Mouse (Mus musculus): ENCODE results near the gene Eml4.

Gene Eml4

DNA sequence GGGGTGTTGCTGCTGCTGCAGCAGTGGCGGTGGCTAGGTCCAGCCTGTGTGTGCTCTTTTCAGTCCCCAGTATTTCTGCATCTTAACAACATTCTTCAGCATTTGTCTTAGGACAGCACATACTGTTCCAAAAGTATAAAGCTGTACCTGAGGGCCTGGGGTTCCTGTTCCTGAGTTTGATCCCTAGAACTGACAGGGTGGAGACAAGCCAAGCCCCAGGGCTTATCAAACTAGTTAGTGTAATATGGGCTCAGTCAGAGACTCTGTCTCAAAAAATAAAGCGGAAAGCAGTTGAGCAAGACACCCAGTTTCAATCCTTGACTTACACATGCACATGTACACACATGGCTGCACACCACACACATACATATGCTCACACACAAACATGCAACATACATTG is 34.2 kb downstream of the Eml4 start:
- no peak for DNase-seq

- no peak for DNase-seq
Measured at GRCm38 (mm10) chr17:83387161-83387560, 36.4 kb downstream of the Eml4 start.

- no peak for DNase-seq
Measured at GRCm38 (mm10) chr17:83394013-83394412, 43.3 kb downstream of the Eml4 start.

- DNase-seq = no peak
Measured at GRCm38 (mm10) chr17:83397571-83398100, 46.9 kb downstream of the Eml4 start.

GRCm38 (mm10) chr17:83398756-83399155 is 48.0 kb downstream of the Eml4 start:
- no peak for DNase-seq

DNA sequence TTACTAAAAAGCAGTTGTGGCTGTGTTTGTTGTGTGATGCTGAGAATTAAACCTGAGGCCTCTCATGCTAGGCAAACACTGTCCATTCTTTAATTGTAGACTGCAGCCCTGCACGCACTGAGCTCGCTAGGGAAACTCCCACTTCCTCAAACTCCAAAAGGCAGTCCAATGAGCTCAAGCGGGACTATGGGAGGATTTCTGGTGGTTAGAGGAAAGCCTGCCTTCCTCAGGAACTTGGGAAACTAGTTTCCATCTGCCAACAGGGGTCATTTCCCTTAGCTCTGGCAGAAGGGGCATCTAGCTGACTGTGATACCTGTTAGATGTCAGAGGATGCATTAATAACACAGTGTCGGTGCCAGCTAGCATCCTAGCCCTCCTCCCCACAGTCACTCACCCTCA is 79.9 kb downstream of the Eml4 start:
- DNase-seq = no peak

DNA sequence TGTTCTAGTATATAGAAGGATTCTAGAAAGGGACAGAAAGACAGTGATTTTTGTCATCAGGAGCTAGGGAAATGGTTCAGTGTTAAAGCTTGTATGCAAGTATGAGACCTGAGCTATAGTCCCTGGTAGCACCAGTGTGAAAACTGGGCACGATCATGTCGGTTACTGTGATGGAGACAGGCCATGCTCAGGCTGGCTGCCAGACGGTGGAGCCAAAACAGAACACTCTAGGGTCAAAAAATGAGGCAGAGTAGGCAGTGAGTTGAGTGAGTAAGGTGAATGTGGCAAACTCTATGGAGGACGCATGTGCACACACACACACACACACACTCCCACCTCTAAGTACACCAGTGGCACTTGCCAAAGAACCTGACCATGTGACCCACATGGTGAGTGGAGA is 92.7 kb downstream of the Eml4 start:
- peak; percentile 32 to 45 for DNase-seq

DNA sequence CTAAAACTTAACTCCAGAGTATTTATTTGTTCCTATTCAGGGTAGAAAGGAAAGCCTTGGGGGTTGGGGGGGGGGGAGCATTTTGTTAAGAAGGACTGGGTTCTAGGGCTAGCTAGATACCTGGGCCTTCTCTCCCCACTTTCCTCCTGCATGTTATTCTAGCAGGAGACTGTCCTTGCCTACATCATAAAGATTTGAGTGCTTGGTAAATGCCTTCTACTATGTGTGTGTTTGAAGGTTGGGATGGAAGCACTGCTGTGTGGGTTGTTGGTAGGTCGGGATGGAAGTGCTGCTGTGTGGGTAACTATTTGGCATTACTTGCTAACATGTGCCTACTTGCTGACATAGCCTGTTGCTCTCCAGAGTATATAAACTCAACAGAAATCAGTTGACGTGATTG is 98.9 kb downstream of the Eml4 start:
- no peak for DNase-seq

DNA sequence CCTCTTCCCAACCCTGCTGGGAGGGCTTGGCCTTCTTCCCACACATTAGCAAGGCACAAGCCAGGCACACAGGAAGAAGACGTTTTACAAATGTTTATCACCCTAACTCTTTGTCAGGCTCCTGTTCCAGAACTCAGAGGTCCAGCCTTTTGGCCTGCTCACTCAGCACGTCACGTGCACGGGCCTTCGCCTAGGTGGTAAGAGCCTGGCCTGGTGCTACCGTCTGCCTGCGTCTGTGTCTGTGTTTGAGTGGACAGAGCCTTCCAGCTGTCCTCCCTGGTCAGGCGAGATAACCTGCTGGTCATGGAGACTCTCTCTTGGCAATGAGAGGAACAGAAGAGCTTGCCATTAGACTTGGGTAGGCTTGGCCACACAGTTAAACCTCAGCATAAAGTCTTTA is 100.6 kb downstream of the Eml4 start:
- DNase-seq = peak; percentile 25 to 43

GRCm38 (mm10) chr17:83451796-83452195 is 101.1 kb downstream of the Eml4 start:
- no peak for DNase-seq

- DNase-seq = no peak
Measured at GRCm38 (mm10) chr17:83452451-83452850, 101.7 kb downstream of the Eml4 start.

DNA sequence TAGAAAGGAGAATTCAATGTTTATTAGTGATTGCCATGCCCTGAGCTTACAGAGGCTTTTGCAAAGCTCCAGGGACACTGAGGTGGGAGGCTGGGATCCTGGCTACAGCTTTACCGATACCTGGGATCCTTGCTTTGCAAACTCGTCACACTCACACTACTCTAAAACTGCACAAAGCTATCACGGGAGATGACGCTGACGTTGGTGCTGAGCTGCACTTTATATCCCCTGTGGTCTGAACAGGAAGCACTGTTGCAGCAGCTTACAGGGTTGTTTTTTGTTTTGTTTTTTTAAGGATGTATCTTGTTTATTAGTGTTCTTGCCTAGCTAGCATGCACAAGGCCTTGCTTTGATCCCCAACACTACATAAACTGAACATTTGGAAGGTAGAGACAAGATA is 102.9 kb downstream of the Eml4 start:
- DNase-seq = no peak

- DNase-seq = no peak
Measured at GRCm38 (mm10) chr17:83457271-83457670, 106.5 kb downstream of the Eml4 start.

GRCm38 (mm10) chr17:83465969-83466368 is 115.2 kb downstream of the Eml4 start:
- DNase-seq = no peak

DNA sequence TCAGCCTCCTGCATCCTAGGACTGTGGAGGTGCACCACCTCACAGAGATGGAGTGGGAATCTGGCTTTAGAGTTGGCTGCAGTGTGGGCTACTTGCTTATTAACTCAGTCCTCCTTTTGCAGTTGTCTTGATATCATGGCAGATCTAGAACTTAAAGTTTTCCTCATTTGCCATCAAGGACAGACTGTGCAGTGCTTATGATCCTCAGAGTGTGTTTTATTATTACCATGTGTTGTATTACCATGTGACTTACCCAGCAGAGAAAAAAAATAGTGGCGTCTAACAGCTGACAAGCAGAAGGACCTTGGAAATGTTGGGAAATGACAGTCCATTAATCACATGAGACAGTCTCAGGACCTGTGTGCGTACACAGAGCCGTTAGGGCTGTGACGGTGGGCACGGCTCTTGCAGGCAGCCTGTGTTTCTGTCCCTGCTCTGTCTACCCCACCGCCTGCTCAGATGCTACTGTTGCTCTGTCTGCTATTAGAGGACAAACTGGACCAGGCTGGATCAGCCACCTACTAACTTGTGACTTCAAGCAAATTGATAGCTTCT is 116.0 kb downstream of the Eml4 start:
- no peak for DNase-seq

GRCm38 (mm10) chr17:83469586-83469985 is 118.9 kb downstream of the Eml4 start:
- DNase-seq = no peak

- DNase-seq = no peak
Measured at GRCm38 (mm10) chr17:83477089-83477488, 126.4 kb downstream of the Eml4 start.

- peak; percentile 13 to 32 for DNase-seq
Measured at GRCm38 (mm10) chr17:83481551-83481950, 130.8 kb downstream of the Eml4 start.

GRCm38 (mm10) chr17:83482817-83483536 is 132.2 kb downstream of the Eml4 start:
- DNase-seq = no peak

- DNase-seq = no peak
Measured at GRCm38 (mm10) chr17:83483784-83484183, 133.1 kb downstream of the Eml4 start.

DNA sequence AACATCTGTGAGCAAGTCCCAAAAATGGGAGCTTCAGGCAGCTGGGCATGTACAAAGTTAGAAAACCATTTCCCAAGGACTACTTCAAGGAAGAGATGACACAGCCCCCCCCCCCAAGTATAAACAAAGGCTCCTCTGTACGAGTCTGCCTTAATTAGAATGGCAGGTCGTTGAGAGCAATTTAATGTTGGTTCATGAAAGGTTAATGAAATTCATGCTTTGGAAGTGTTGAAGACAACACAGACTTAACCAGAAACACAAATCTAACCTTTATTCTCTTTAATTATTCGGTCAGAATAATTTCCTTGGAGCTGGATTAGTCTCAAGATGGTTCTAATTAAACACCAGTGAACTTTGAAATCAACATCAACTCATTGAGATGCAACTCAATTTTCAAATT is 137.0 kb downstream of the Eml4 start:
- DNase-seq = no peak

GRCm38 (mm10) chr17:83498889-83499288 is 148.2 kb downstream of the Eml4 start:
- DNase-seq = no peak

- DNase-seq = no peak
Measured at GRCm38 (mm10) chr17:83499692-83500091, 149.0 kb downstream of the Eml4 start.

- DNase-seq = no peak
Measured at GRCm38 (mm10) chr17:83503693-83504092, 153.0 kb downstream of the Eml4 start.

- DNase-seq = no peak
Measured at GRCm38 (mm10) chr17:83512130-83512529, 161.4 kb downstream of the Eml4 start.

Measured in cerebellum, postnatal 25 days (tissue).